Mouse (Mus musculus) left cerebral cortex, postnatal 4 days (tissue): ENCODE data around the gene Olfr450. TPM values are rescaled to one million over a fixed set of nuclear protein-coding genes. Genes with fewer than 3 reads are reported as not detected.

ENCODE experiments used
- DNase-seq: peaks from one replicate; pipeline ENCODE4 v3.0.0-alpha.2; 2022
- intact Hi-C: fragments of 180-260 bp; cut with DNase I; formaldehyde crosslinking; loops from one replicate; pipeline ENCODE4 v1.15.1; 2025
- total RNA-seq, 2 experiments: library from RNA; stranded (reverse); gene quantifications; 2 replicates each; pipeline ENCODE4 v1.2.3; 2021

The Olfr450 gene
- not detected for total RNA-seq

DNA sequence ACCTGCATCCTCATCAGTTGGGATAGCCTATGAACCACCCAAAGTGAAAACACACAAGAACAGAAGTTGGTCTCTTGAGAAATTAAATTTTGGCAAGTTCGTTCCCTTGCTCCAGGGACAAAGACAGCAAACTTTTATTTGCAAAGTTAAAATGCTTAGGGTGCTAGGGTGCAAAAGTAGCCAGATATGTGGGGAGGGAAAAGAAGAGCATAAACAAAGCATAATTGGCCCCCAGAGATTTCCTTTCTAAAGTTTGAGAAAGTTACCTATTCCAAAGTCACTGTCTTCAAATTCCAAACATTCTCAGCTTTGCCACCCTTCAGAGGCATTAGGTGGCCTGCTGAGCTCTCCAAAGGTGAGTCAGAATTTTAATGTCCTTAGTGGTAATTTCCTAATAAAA, at the start of gene Olfr450:
Olfr450 (plus strand) TSS at position 301 of the 400 bp plus-strand sequence.
- DNase-seq = no peak
- intact Hi-C loops = no loop called here

DNA sequence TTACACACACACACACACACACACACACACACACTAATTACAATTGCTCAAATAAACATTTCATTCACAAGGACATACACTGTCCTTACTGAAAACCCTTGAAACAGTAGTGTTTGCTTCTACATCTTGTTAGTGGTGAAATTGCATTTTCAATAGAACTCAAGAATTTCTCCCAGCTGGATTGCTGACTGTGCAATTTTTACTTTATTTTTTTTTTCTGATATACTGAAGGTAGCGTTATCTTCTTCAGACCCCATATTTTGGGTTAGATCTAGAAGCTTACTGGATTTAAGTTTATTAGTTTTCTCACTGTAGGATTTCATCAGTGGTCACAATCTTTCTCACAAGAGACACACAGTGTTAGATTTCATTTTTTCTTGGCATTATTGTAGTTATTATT, 34.7 kb upstream of the Olfr450 start:
- intact Hi-C loops = no loop called here

DNA sequence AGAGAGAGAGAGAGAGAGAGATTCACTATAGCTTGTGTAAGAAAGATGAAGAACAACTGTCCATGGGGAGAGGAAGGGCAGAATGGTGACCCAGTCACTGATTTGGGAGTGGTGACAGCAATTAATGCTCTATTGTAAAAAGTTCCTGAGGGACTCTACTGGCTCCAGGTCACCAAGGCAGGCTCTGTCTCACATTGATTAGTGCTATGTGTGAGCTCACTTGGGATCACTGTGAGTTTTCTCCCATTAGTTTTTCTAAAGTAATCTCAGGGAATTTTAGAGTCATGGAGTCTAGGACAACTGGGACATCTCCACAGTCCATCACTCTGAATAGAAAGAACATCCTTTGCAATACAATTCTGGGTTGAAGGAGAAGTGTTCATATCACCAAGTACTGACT, 26.9 kb upstream of the Olfr450 start, which contains the start of gene Olfr452:
Olfr452 (plus strand) TSS at position 301 of the 400 bp plus-strand sequence.
- no peak for DNase-seq
- intact Hi-C loops = no loop called here

More for the DNA sequence above, 34.7 kb upstream of the Olfr450 start:
- DNase-seq = no peak

DNA sequence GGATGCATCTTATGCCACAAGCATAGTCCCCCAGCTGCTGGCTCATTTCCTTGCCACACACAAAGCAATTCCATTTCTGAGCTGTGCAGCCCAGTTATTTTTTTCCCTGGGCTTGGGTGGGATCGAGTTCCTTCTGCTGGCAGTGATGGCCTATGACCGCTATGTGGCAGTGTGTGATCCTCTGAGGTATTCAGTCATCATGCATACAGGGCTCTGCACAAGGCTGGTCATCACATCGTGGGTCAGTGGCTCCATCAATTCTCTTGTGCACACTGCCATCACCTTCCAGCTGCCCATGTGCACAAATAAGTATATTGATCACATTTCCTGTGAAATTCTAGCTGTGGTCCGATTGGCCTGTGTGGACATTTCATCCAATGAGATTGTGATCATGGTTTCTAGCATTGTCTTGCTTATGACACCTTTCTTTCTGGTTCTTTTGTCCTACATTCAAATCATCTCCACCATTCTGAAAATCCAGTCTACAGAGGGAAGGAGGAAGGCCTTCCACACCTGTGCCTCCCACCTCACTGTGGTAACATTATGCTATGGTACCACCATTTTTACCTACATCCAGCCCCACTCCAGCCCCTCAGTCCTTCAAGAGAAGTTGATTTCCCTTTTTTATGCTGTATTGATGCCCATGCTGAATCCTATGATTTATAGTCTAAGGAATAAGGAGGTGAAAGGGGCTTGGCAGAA, 21.3 kb upstream of the Olfr450 start:
- intact Hi-C loops = no loop called here
- no peak for DNase-seq

DNA sequence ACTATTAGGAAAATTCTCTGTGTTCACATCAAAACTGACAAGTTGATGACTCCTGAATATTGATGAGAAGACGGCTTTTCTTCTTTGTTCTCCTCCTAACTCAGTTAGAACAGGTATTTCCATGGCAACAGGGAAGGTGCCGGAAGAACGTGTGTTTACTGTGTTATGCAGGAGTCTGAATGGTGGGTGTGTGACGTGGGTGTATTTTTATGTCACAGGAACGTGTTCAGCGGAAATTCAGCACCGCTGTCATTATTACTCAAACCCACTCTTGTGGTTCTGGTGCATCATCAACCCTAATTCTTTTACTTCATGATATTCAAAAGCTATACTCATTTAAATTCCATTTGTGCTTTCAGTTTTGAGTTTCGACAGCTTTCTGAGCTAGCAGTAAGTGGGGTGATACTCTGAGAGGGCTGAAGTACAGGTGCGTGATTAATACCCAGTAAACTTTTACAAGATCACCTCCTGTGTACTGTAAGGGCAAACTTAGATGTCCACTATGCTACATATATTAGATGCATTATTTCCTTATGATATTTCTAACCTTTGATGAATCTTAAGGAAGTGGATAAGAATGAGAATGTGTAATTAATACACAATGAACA, 20.7 kb upstream of the Olfr450 start:
- intact Hi-C loops = no loop called here
- no peak for DNase-seq

DNA sequence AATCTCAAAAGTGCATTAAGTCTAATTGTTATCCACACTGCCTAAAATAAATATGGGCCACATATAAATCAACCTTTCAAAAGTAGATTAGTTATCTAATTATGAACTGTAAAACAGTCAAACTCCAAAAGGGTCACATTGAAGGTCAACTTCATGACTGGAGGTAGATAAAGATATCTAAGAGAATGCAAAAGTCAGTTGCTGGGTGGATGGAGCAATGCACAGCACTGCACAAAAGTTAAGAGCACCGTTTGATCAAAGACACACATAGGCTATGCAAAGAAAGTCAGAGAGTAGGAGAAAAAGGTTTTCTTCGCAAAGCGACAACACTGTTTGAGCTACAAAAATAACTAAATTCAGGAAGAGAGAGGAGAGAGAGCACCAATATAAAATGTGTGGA, 16.8 kb upstream of the Olfr450 start:
- DNase-seq = no peak
- intact Hi-C loops = no loop called here

DNA sequence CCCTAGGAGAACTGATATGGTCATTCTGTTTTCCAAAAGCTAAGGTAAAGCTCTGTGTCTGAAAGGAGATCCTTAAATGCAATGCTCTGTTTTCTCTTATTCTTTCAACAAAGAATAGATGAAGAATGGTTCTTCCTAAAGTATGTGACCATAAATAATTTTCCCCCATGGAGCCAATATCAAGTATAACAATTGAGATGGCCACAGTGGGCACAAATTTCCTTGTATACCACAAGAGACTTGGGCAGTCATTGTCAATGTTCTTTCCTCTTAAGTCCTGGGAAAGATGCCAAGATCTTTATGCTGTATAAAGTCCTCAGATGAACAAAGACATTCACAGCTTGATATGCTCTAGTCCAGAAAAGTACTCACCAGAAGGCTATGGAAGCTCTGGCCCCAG, 22.3 kb downstream of the Olfr450 start, which contains the start of gene Olfr449:
Olfr449 (plus strand) TSS at position 301 of the 400 bp plus-strand sequence.
- intact Hi-C loops = no loop called here

DNA sequence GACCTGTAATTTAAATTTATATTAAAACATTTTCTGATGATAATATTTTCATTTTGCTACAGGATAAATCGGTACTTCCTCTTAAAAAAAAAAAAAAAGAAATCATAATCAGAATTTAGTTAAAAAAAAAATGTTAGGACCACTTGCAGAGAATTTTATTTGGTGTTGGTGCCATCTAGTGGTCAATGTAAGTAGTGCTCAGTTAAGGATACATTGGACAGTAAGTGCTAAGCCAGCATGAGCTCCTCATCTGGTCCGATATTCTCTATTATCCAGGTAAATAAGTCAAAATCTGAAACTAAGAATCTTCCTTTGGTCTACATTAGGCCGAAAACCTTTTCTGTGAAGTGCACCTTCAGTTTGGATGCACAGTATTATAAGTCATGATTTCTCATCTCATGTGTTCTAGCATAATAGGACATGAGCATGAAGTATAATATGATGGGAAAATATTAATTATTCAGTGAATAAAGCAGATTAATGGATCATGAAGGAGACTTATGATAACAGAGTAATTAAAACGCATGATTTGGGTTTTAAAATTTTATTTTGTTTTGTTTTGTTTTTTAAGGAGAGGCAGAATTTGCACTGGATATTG, 48.6 kb downstream of the Olfr450 start:
- intact Hi-C loops = loop anchor here (10.0 kb wide), 1 partner anchor 276 kb away; no protein-coding TSS in a partner anchor
- no peak for DNase-seq

More for the DNA sequence above, 22.3 kb downstream of the Olfr450 start, which contains the start of gene Olfr449:
- no peak for DNase-seq

Other genes with a start within 250 kb of the Olfr450 start
- not detected for gene Tcaf3, start 214.2 kb upstream of the Olfr450 start, total RNA-seq
- 1 to 10 TPM; 2.2 to 2.4 TPM for gene Tcaf2, start 166.7 kb upstream of the Olfr450 start, total RNA-seq
- gene Tcaf1, start 101.9 kb upstream of the Olfr450 start, total RNA-seq = 100 to 1,000 TPM; 270 to 290 TPM
- not detected for gene Olfr453, start 72.6 kb upstream of the Olfr450 start, total RNA-seq
- not detected for gene Olfr38, start 55.5 kb upstream of the Olfr450 start, total RNA-seq
- not detected for gene Olfr452, start 26.8 kb upstream of the Olfr450 start, total RNA-seq
- gene Olfr449, start 22.4 kb downstream of the Olfr450 start, total RNA-seq = not detected
- not detected for gene Olfr448, start 78.5 kb downstream of the Olfr450 start, total RNA-seq
- not detected for gene Olfr447, start 96.9 kb downstream of the Olfr450 start, total RNA-seq
- not detected for gene Olfr446, start 109.4 kb downstream of the Olfr450 start, total RNA-seq
- gene Olfr444, start 137.1 kb downstream of the Olfr450 start, total RNA-seq = not detected